Mouse (Mus musculus) cerebellum, postnatal 36 days (tissue): ENCODE measurements at regions not wholly inside any gene's neighbourhood (a gene's known extent, or its start where the extent isn't known, plus 50 kb on each side); places are given as distances from the start of the nearest gene placed in this dataset.

ENCODE experiments used
- DNase-seq, 2 experiments: peaks; one replicate each; pipeline ENCODE4 v3.0.0; 2021 to 2022; ENCODE audit warnings: mixed read lengths in 2 of 2

DNA sequence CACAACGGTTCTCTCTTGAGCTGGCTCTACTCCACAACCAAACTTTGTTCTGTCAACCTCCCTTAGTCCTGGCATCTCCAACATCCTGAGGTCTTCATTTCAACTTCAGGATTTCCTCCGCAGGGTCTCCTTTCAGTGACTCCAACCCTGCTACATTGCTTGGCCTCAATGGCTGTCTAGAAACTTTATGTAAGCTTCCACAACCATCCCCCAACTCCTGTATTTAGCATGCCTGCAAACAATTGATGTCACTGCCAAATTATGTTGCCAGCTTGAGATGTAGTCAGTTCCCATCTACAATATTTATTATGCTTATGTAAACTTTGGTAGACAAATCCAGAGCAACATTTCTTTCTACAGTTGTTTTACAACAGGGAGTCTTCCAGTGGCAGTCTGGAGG lies 336.4 kb upstream of the Meis1 start:
- no peak for DNase-seq

DNA sequence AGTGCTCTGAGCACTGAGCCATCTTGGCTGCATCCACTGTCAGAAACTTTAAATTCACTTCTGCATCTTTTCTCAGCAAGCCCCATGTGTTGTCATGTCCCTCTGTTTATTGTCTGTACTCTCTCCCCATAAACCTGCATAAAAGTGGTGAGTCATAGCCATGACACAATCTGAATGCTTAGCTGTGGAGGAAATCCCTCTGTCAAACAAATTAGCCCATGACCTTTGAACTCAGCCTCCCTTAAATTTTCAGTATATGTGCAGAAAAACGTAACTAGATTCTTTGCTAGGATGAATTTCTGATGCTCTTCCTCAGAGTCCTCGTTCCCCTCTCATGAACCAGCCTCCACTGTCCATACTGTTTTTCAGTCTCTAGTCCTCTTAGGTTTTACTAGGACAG lies 337.4 kb upstream of the Meis1 start:
- no peak for DNase-seq

DNA sequence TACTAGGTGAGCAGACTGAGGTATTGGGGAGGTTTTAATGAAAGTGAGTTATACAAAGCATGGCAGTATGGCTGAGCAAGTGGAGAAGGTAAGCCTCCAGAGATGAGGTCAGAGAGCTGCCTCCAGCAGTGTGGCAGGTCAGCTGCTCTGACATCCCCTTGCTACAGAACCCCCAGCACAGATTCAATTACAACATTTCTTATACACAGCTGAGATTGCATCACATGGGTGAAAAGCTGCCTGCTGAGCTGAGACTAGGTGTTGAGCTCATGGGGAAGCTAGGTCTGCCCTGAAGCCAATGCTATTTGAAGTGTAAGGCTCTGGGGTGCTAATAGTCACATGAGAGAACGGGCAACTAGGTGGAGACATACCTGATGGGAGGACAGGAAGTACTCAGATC lies 350.4 kb upstream of the Meis1 start:
- DNase-seq, result no peak

DNA sequence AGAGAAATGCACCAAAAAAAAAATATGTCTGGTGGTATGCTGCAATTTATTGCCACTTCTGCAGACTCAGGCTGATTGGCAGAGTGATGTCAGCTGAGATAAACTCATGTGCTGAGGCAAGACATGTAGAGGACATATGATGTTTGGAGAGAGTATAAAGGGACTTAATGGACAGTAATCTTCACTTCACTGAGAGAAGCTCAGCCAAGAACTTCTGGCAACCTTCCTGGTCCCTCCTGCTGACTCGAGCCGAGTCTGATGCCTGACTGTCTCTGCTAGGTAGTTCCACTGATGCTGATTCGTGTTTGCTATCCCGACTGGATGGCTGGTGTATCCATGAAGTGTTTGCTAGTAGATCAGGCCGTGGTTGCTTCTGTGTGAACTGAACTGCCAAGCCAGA lies 354.7 kb upstream of the Meis1 start:
- DNase-seq, result peak; percentile 25 to 33

DNA sequence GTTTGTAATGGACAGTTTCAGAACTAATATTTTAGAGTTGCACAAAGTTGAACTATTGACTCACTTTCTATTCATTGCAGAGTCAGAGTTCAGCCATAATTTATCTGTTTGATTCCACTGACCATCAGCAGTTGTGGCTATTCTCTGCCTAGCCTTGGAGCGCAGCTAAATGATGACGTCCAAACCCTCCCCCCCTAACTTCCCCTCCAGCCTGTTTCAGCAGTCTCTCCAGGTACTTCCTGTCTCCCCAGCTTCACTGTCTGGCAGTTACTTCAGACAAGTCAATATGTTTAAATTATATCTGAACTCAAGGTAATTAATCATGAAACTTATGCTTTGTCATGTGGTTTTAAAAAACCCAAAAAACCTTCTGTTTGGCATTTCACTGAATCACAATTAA lies 362.1 kb upstream of the Meis1 start:
- no peak for DNase-seq

DNA sequence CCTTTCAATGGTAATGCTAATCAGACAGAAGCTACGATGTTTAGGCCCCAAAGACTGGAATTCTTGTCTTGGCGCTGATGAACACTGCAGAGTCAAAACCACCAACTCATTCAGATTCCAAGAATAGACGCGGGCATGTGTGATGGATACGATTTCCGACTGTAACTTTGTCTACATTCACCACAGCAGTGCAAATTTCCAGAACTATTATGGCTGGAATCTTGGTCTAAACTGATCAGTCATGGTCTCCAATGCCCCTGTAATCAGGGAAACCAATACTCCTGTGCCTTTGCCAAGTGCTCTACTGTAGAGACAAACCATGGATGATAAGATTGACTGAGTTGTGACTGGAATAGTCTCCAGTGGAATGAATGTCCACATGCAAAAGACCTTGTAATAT lies 370.4 kb upstream of the Meis1 start:
- no peak for DNase-seq

DNA sequence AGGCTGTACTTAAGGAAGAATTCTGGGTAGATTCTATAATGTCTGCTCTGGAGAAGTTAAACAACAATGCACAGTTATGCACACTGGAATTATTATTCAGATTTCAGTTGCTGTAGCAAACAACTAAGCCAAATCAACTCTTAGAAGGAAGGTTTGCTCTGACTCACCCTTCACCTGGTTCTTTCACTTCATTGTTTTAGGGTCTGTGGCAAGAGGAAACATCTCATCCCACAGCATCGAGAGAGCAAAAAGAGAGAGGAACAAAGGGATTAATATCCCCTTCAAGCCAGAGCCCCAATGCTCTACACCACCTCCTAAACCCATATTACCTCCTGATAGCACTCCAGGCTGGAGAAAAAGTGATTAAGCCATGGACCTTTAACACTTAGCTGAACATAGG lies 373.4 kb upstream of the Meis1 start:
- DNase-seq, result no peak

DNA sequence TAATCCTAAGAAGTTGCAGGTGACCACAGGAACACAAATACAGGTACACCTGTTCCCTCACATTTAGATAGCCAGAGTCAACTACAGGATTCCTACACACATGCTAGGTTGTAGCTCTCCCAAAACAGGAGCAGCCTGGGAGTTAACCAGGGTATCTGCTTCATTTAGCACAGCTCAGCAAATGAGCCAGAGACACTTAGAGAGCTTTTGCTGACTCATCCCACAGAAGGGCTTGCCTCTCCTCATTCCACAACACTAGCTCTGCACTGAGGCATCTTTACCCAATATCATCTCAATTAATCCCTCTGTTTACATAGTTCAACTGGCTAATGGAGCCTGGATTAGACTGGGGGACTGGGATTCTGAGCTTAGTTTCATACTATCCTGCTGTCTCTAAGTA lies 375.6 kb upstream of the Meis1 start:
- DNase-seq, result no peak

DNA sequence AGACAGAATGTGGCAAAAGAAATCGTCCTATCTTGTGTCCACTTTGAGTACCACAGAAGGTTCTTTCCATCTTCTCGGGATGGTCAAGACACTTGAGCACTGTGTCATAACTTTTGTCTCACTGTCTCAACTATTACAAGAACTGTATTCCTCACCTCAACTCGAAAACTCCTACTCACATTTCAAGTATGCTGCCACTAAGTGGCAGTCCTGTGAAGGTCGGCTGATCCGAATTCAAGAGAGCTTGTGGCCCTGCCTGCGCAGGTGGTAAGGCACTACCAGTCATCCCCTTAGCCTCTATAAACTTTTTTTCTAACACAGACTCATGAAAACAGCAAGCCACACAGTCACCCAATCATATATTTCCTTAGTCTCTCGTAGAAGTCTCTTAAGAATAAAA lies 381.6 kb upstream of the Meis1 start:
- DNase-seq, result no peak

DNA sequence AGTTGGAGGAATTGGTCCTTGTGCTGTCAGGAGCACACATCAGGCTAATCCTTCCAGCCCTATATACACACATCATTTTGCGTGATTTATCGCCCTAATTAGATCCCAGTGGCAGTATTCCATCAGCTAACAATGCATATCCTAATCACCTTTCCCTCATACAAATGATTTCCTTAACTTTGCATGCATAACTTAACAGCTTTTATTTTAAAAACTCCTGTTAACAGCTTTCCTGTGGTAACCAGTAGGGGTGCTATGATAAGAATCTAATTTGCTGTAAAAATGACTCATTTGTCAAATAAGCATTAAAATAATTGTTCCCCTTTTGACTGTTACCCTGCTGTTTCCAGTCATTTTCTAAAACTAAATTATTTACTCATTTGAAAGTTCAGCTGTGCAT lies 401.4 kb upstream of the Meis1 start:
- DNase-seq, result no peak

DNA sequence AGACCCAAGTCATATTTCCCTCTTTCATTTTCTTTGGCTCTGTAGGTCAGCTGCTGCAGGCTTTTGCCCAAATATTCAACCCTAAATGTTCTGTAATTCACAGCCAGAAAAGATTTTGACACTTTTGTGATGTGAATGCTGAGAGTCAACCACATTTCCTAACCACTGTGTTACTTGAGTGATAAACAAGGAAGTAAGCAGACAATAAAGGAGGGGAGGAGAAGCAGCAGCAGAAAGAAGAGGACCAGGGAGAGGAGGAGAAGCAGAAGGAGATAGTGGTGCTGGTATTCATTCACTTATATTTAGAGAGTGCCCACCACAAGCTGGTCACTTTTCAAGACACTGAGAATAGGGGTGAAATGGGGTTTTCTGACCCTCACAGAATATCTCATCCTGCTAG lies 404.5 kb upstream of the Meis1 start:
- no peak for DNase-seq

DNA sequence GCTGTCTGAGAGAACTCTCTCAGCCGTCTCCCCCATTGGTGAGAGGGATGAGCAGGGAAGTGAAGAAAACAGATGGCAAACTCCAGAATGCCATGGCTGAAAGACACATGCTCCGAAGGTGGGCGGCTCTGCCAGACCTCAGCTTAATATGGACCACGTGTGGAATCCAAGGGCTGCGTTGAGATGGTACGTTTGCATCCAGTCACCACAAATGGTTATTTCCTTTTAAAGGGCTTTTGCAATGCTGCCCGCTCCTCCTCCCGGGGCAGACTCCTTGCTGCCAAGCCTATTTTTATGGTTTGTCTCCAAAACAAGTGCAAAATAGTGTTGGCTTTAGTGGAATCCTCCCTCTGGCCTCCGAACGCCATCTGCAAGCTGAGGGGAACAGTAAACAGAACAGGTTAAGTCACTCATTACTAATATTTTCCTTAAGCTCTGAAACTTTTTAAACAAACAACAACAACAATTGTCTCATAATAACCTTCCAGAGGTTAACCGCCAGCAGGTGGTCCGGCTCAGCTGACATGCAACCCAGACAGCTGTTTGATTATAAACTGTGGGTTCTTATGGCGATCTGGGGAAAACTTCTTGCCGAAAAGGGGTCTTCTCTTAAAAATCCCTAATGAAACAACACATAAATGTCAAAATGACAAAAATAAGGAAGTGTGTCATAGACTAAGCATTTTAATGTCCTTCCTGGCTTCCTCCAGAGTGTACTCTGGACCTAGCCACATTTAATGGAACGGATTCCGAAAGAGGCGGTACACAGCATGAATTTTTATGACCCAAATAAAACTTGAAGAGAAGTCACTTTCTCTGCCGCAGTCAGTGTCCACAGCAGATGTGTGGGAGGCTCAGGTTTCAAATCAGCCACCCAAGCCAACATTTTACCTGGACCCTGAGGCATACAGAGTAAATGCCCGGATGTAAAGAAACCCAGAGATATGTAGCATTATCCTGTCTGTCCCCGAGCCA lies 405.3 kb upstream of the Meis1 start:
- peak; percentile 6 to 22 for DNase-seq

DNA sequence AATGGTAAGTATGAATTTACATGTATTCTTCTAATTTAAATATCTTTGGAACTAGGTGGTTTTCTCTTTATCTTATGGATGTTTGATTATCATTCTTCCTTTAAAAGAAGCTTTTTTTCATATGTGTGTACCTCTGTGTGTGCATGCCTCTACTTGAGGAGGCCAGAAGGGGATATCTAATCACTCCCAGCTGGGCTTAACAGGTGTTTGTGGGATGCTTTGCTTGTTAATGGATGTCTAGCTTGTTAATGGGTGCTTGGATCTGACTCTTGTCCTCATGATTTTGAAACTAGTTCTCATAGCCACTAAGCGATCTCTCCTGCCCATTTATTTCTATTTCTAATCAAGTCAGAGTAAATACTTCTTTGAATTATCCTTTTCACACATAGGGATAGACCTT lies 408.8 kb upstream of the Meis1 start:
- no peak for DNase-seq

DNA sequence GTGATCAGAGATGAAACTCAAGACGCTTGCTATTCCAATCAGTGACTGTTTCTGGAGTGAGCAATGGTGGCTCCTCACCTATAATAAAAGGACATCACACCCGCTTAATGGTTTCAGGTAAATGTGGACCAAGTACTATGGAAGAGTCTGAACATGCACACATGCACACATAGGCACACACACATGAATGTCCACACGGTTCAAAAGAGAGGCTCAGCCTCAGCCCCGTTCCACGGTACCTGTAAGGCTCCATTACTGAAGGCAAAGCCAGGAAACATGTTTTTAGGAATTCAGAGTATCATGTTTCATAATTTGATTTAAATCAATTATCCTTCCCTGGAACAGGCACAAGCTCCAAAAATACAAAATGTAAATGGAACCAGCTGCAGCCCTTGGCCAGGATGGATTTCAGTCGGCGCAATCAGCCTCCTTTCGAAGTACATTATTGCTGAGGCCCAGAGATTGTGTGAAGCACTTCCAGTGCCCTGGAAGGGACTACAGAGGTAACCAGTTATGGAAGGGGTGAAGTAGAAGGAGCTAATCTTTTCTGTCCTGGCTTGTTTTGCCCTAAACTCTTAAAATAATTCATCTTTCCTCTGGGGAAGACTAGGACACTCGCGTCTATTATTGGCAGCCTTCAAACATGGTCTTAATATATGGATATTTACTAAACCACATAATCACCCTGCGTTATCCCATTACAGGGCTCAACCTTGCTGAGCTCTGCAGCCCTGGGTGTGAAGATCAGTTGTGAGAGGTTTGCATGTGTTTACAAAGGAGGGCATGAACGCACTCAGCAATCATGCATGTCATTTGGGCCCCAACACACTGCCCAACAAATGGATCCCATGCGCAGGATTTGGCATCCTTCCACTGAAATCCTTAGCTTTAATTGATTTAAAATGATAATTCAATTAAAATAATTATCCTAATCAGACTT lies 415.2 kb upstream of the Meis1 start:
- no peak for DNase-seq

DNA sequence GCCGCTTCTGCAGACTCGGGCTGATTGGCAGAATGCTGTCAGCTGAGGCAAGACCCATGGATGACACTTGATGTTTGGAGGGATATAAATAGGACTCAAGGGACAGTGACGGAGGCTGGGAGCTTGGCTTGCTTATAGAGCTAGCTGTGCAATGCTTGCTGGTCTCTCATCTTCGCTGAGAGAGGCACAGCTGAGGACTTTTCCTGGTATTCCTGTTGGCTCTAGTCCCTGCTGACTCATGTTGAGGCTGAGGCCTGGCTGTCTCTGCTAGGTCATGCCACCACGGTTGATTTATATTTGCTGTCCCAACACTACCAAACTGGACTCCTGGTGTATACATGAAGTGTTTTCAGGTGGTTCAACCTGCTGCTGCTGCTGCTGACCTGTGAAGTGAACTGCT lies 419.6 kb upstream of the Meis1 start:
- DNase-seq, result no peak

DNA sequence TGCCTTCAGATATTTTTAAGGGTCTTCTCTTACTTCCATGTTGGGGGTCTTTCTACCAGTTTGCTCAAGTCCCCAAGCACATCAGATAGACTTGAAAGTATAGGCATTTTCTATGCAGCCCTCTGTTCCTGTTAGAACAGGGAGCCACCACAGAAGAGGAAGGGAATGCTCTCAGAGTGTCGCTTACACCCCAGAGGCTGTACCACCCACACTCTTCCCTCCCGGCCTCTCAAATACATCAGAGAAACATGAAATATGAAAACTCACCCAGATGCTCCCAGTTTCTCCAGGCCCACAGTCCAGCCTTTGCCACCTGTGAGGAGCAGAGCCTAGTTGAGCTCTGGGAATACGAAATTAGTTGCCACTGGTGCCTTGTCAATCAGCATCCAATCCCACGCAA lies 423.2 kb upstream of the Meis1 start:
- DNase-seq, result no peak

DNA sequence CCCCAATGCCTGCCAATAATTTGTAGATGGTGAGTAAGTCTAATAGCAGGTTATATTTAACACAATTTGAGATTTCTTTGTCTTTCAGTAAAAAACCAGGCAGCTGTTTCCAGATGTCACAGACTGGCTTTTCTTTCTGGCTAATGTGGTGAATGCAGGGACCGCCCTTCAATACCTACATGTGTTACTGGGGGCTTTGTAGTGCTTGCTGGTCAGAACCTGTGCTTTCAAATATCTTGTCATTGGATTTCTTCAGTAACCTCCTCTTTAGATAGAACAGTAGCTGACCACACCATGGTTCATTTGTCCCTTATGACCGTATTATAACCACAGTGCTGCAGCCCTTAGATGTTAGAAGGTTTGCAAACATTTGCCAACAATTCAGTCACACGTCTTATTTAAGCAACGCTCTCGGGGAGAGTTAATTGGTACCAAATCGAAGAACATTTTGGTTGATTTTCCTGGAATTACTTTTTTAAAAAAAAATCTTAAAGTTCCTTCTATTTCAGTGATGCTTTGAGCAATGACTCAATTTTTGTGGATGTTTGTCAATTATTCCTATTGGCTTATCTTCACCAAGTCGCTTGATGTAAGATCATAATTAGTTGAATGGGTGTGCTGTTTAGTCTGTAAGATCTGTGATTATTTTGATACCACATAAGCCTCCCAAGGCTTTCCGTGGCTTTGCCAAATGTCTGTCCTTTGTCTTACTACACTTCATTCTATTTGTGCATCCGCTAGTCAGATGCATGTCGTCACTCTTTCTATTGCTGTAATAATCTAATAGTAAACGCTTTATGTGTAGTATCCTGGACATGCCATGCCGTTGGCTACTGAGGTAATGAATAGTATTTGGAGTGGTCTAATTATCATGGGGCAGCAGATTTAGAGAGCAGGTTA lies 436.9 kb upstream of the Meis1 start:
- no peak for DNase-seq

DNA sequence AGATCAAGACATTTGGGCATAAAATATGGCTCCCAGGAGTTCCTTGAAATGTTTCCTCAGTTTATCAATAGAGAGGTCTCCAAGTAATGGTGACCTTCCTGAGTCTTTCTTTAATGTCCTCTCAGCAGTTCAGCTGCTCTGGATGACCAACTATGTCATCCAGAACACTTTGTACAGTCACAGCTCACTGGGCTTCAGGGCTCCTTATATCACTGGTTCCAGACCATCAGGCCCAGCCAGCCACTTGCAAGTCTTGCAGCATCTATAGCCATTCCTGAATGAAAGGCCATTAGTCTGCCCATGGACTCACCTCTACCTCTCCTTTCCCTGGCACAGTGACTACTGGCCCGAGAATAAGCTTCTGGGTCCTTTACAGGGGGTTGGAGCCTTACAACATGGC lies 437.8 kb upstream of the Meis1 start:
- DNase-seq, result no peak

DNA sequence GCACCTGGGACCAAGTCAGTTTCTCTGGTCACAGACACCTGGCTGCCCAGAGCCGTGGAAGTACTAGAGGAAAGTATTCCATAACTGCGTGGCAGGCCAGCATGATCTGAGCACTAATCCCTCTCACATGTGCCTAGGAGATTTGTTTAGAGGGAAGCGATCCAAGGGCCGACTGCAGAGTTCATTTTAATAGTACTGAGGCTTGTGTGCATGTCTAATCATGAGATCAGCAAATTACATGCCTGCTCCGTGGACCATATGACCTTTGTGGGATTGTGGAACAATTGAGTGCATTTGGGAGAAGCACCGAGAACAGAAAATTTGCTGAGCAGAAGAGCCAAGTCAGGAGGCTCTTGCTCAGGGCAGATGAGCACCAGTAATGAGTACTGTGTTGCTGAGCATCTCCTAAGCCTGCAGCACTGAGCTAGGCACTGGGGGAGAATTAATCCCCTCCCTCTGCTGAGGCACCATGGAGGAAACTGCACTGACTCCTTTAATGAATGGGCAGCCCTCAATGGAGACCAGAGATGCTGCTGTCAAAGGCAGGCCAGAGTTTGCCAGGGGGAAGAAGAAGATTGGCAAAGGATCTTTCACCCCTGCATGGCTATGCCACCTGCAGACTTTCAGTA lies 445.1 kb upstream of the Meis1 start:
- DNase-seq, result no peak

DNA sequence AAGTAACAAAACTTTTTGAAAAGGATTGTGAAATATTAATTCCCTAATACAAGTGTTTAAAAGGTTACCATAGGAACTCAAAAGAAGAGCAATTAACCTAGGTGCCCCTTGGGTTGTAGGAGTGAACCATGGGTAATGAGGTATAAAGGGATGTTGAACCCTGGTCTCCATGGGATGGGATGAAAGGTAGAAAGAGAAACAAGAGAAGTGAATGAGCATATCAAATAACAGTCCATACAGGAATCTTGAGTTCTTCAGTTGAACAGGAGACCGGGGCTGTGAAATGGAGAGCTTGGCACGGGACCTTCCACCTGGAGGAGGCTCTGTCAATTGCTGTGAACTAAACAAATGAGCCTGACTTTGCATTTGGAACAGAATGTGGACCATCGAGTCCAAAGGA lies 449.6 kb upstream of the Meis1 start:
- no peak for DNase-seq

DNA sequence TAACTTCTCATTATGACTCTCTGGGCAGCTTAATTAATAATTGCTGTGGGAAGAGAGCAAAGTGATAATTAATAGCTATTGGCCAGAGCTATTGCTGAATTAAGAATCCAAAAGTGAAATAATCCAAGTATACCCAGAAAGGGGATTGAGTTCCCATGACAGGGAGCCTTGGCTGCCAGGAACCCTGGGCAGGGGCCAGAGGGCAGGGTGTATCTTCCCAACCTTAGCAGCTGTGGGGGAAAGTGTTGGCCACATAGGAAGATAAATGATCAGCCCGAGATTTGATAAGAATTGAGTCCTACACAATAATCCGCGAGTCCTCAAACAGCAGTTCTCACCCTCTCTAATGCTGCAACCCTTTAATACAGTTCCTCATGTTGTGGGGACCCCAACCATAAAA lies 450.0 kb upstream of the Meis1 start:
- no peak for DNase-seq

DNA sequence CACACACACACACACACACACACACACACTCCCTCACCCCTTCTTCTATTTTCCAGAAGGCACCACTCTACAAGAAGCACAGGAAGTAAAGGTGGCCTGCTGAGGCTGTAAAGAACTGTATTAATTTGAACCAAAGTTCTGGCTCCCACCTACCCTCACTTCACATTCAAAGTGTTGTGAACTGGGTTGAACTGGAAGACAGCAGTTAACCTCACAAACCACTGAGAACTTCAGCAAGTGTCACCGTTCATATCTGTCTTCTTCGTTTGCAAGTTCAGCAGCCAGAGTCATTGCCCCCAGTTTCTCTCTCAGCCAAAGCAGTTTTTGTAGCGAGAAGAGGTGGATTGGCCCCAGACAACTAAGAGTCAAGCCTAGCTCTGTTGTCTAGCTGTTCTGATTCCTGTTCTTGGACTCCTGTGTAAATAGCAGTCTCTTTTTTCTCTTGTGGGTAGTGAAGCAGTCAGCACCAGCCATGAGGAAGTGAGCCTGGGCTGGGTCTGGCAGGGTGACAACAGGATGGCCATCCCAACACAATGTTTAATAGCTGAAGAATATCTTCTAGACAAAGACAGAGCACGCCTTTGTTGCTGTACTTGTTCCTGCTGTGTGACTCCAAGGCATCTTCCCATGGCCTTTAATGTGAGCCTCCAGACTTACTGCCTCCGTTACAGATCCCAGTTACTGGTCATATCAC lies 452.0 kb upstream of the Meis1 start:
- no peak for DNase-seq
